Mouse (Mus musculus): Measurements from ENCODE around the gene Hmga1. TPM values are rescaled to one million over a fixed set of nuclear protein-coding genes. Genes with fewer than 3 reads are reported as not detected.

Gene Hmga1
- polyA plus RNA-seq, 1 experiment from 2014 or later = 193 TPM

DNA sequence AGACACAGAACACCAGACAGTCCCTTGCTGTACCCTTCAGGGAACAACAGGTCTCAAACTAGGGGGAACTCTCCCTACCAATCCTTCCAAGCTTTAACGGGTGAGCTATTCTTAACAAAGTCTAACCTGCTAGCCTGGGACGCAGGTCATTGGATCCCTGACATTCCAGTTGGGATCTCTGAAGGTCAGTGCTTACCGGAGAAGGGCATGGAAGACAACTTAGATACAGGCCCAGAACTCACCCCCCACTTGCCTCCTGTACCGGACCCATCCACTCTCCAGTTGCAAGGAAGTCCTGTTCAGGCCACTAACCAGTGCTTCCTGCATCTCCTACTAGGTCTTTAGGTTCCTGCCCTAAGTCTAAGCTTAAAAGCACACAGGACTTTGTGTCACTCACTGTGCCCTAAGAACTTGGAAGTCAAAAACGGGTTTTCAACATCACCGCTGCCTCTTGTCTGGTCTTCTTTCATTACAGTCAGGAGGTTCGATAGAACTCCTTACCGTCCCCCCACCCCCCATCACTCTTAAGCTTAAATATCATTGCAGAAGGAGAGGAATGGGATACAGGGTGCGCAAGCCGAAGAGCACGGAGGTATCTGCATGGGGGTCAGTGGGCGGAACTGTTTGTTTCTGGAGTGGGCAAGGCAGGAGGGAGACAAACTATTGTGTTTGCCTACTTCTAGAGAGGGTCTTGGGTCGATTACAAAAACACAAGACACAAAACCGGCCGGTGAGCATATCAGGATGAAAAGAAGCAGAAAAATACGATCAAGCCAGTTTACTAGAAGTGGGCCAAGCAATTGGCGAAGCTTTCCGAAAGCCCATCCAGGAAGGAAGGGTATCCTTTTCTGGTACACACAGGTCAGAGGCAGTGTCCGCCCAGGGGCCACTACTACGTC is 2.0 kb upstream of the Hmga1 start:
- Histone ChIP-seq H3K36me3 (no peaks in the 10 kb centered on the region), H3K9me3 (no peaks in the 10 kb centered on the region), H3K9ac (no peak overlapping the region), H3K27ac (peak overlapping the region; percentile 93), H3K4me1 (peaks cover 33% of the 10 kb centered on the region), H3K4me3 (replicated peaks) (peak overlapping the region; percentile 74), H3K4me2 (peak overlapping the region; percentile 88), H3K27me3 (replicated peaks) (no peaks in the 10 kb centered on the region)
- WGBS = 44% methylated on average over 20 of the region's 20 CpGs
- no peak for ATAC-seq (ENCODE audit: insufficient read depth, low FRiP score, low read depth)

DNA sequence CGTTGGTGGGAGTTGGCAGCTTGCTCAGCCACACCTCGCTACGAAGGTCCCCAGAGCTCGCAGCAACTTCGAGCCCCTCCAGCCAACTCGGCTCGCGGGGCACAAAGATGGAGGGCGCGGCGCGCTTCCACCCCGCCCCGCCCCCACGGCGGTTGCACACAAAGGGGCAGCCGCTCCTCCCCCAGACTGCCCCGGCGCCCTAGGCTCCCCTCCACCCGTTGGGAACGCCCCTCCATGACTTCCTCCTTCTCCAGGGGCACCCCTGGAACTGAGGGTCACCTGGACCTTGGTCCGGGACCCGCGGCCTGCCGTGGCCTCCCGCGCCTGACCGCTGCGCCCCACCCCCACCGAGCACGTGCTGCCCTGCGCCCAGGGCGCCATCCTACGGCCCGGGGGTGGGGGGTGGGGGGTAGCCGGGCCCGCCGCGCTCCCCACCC is 1.2 kb upstream of the Hmga1 start:
- WGBS = 3% methylated on average over 36 of the region's 39 CpGs
- peak overlapping the region; percentile 88 for H3K4me2 ChIP-seq

DNA sequence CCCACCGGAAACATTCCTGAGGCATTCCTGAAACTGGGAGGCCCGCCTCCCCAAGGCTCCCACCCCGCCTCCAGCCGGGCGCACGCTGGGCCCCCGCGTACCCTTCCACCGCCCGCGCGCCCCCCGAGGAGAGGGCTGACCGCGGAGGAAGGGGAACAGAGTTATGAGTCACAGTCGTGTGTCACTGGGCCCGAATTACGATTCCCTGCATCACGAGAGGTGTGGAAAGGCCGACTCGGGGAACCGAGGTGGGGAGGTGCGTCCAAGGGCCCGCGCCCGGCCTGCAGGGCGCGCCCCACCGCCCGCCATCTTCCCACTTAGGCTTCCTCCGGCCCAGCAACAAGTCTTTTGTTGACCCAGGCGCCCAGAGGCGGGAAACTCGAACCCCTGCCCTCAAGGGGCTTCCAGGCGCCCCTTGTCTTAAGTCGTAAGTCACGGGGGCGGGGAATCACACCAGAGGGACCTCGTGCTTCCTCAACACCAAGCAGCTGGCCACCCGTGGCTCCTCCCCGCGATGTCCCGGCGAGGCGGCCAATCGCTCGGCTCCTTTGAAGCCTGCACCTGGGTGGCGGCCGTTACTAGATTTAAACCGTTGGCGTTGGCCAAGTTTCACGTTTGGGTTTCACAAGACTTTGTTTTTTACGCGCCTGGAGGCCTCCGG is 655 bp upstream of the Hmga1 start:
- no peaks in the 10 kb centered on the region for H3K27me3 ChIP-seq (replicated peaks)
- H3K27ac ChIP-seq = peak overlapping the region; percentile 93
- peak; percentile 49 for ATAC-seq (ENCODE audit: insufficient read depth, low FRiP score, low read depth)
- no peaks in the 10 kb centered on the region for H3K36me3 ChIP-seq
- H3K4me1 ChIP-seq = peaks cover 33% of the 10 kb centered on the region
- H3K4me2 ChIP-seq = peak overlapping the region; percentile 88
- H3K9ac ChIP-seq = peak overlapping the region; percentile 33
- under 1% methylated on average over 54 of the region's 55 CpGs for WGBS
- H3K4me3 ChIP-seq (replicated peaks) = peak overlapping the region; percentile 74
- H3K9me3 ChIP-seq = no peaks in the 10 kb centered on the region

More for the DNA sequence above, 1.2 kb upstream of the Hmga1 start:
- Histone ChIP-seq H3K27me3 (replicated peaks) (no peaks in the 10 kb centered on the region), H3K4me3 (replicated peaks) (peak overlapping the region; percentile 74), H3K36me3 (no peaks in the 10 kb centered on the region), H3K4me1 (peaks cover 33% of the 10 kb centered on the region), H3K9ac (peak overlapping the region; percentile 25), H3K27ac (peak overlapping the region; percentile 93), H3K9me3 (no peaks in the 10 kb centered on the region)
- ATAC-seq (ENCODE audit: insufficient read depth, low FRiP score, low read depth) = peak; percentile 63

DNA sequence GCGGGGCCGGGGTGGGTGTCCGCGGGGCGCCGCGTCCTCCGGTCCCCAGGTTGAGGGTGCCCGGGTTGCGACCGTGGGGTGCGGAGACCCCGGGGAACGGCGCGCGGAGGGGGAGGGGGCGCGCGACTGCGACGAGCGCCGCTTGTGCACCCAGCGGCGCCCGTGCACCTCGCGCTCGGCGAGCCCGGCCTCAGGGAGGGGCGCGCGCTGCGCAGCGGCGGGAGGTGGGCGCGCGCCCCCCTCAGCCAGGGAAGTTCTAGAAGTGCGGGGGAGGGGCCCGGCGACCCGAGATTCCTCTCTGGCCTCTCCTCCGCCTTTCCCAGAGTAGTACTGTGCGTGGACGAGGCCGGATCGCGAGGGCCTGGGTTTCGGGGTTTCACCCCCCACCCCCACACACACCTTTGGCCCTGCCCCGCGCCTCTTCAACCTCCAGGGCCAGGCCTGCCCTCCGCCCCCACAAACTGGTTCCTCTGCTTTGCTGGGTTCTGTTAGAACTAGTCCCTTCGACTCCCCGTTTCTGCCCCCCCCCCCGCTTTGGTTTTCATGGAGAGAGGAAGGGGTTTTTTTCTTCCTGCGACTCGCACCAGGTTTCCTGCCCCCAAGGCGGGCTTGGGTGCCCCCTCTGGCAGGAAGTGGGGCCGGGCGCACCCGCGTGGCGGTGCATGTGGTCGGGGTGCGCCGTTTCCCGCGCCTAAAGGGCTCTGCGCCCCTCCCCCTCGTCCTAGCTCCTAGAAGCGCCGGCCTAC is 1.1 kb downstream of the Hmga1 start:
- Histone ChIP-seq H3K9me3 (no peaks in the 10 kb centered on the region), H3K4me2 (peak overlapping the region; percentile 88), H3K4me1 (peaks cover 38% of the 10 kb centered on the region), H3K4me3 (replicated peaks) (peak overlapping the region; percentile 74), H3K27me3 (replicated peaks) (no peaks in the 10 kb centered on the region), H3K27ac (peak overlapping the region; percentile 93), H3K36me3 (no peaks in the 10 kb centered on the region), H3K9ac (peak overlapping the region; percentile 62)
- under 1% methylated on average over 64 of the region's 75 CpGs for WGBS
- no peak for ATAC-seq (ENCODE audit: insufficient read depth, low FRiP score, low read depth)

DNA sequence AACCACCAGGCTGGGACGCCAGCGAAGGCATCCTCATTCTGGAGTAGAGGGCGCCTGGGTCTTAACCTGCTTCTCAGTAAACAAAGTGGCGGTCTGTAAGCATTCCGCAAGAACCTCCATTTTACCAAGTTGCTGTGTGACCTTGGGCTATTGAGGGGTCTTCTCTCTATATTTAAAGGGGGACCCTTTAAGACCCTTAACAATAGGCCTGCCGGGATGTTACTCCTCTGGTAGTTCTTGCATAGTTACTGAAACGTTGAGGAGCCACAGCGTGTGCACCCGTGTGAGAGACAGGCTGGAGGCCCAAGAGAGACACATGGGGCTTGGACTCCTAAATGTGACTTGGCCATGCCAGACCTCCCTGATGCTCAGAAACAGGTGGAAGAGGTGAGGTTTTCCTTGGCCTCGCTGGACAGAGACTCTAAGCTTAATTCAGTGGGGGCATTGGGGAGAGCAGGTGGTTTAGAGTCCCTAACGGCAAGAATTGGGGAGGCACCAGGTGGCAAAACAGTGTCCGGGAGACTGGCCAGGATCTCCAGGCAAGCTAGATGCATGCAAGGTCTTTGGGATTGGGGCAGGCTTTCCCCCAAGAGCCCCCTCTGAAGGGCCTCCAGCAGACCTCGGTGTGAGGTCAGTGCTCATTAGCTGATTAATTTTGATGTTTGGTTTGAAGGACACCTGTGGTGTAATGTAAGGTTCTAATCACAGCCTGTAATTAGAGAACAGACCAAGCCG is 1.8 kb downstream of the Hmga1 start:
- Histone ChIP-seq H3K4me1 (peaks cover 38% of the 10 kb centered on the region), H3K27me3 (replicated peaks) (no peaks in the 10 kb centered on the region), H3K36me3 (no peaks in the 10 kb centered on the region), H3K4me3 (replicated peaks) (peak overlapping the region; percentile 74), H3K9me3 (no peaks in the 10 kb centered on the region), H3K4me2 (peak overlapping the region; percentile 88), H3K9ac (0 out of 2 replicates have a peak overlapping the region, but pooled peaks have one; percentile 62), H3K27ac (peak overlapping the region; percentile 93)
- WGBS = 9% methylated on average over 14 of the region's 14 CpGs
- no peak for ATAC-seq (ENCODE audit: insufficient read depth, low FRiP score, low read depth)

DNA sequence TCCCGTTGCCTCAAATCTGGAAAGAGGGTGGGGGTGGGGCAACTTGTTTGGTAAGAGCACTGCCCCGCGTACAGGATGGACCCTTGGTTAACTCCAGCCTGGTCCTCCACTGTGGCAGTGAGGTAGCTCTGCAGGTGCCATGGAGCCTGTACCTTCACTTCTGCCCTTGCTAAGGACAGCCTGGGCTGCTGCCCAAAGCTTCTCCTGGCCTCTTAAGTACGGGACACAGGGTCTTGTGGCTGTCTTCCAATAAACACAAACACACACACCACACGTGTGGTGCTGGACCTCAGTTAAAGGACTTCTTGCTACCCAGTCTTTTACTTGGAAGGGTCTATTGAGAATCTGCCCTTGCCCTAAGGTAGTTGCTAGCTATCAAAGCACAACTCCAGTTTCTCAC is 2.5 kb downstream of the Hmga1 start:
- peaks cover 38% of the 10 kb centered on the region for H3K4me1 ChIP-seq
- peak overlapping the region; percentile 74; the same call in 1 of the 2 replicates for H3K4me3 ChIP-seq (replicated peaks)
- no peaks in the 10 kb centered on the region for H3K36me3 ChIP-seq
- 20% methylated on average over 5 of the region's 5 CpGs for WGBS
- no peak for ATAC-seq (ENCODE audit: insufficient read depth, low FRiP score, low read depth)
- H3K9ac ChIP-seq = no peak overlapping the region
- no peaks in the 10 kb centered on the region for H3K9me3 ChIP-seq
- peak overlapping the region; percentile 88 for H3K4me2 ChIP-seq
- H3K27me3 ChIP-seq (replicated peaks) = no peaks in the 10 kb centered on the region
- no peak overlapping the region for H3K27ac ChIP-seq

DNA sequence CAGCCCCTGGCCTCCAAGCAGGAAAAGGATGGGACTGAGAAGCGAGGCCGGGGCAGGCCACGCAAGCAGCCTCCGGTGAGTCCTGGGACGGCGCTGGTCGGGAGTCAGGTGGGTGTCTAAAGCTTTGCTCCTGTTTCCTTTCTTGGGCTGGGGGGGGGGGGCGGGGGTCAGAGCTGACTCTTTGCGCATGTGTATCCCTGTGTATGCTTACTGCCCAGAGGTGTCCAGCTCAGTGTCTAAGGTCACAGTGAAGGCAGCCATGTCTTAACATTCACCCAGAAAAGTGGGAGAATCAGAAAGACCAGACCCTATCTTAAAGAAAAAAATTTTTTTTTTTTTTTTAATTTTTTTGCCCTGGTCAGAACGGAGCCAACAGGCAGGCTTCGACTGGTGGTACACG is 3.3 kb downstream of the Hmga1 start:
- no peak overlapping the region for H3K9ac ChIP-seq
- 58% methylated on average over 12 of the region's 12 CpGs for WGBS
- H3K36me3 ChIP-seq = no peaks in the 10 kb centered on the region
- 0 out of 2 replicates have a peak overlapping the region, but pooled peaks have one; percentile 74 for H3K4me3 ChIP-seq (replicated peaks)
- H3K27me3 ChIP-seq (replicated peaks) = no peaks in the 10 kb centered on the region
- H3K9me3 ChIP-seq = no peaks in the 10 kb centered on the region
- no peak for ATAC-seq (ENCODE audit: insufficient read depth, low FRiP score, low read depth)
- H3K27ac ChIP-seq = no peak overlapping the region
- H3K4me2 ChIP-seq = peak overlapping the region; percentile 88
- H3K4me1 ChIP-seq = peaks cover 39% of the 10 kb centered on the region

DNA sequence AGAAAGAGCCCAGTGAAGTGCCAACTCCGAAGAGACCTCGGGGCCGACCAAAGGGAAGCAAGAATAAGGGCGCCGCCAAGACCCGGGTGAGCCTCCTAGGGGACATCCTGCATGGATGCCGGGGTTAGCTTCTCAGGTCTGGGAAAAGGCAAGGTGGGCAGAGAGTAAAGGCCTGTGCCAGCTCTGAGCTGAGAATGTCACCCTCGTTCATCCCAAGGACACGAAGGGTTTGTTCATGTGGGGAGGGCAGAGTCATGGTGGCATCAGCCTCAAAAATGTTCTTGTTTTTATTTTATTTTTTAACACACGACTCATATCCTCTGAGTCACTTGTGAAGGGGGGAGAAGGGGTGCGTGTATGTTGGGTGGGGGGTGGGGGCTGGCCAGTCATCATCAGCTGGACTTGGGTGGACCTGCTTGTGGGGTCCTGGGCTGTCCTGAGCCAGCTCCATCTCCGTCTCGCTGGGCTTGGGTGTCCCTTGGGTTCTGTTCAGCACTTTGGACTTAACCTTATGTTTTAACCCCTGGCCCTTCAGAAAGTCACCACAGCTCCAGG is 4.7 kb downstream of the Hmga1 start:
- Histone ChIP-seq H3K36me3 (no peaks in the 10 kb centered on the region), H3K27me3 (replicated peaks) (no peaks in the 10 kb centered on the region), H3K9me3 (no peaks in the 10 kb centered on the region), H3K4me2 (no peak overlapping the region), H3K9ac (no peak overlapping the region), H3K27ac (no peak overlapping the region), H3K4me1 (peaks cover 34% of the 10 kb centered on the region), H3K4me3 (replicated peaks) (no peak overlapping the region)
- ATAC-seq (ENCODE audit: insufficient read depth, low FRiP score, low read depth) = no peak
- 84% methylated on average over 13 of the region's 13 CpGs for WGBS

DNA sequence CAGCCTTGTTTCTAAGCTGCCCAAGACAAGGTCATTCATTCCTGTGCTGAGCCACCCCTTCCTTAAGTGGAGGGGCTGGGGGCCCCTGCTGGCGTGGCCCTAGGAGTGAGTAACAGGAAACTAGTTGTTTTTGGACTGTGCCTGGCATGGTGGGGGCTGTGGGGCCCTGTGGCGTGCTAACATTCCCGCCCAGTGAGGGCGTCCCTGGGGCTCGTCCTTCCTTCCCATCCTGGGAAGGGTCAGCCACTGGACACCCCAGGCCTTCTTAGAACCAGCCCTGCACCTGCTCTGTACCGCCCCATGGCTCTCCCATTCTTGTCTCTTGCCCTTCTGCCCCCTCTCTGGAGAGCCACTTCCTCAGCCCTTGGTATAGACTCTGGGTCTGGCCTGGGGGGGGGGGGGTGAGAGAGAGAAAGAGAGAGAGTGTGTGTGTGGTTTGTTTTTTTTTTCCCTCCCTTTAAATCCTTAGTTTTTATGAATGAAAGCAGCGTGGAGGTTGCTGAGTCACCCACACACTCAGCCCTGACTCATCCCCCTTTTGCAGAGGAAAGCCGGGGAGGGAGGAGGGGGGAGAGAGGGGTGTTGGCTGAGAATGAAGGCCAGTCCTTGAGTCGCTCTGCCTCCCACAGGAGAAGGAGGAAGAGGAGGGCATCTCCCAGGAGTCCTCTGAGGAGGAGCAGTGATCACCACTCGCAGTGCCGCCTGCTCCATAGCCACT is 5.7 kb downstream of the Hmga1 start:
- no peaks in the 10 kb centered on the region for H3K27me3 ChIP-seq (replicated peaks)
- no peak overlapping the region for H3K4me3 ChIP-seq (replicated peaks)
- 59% methylated on average over 10 of the region's 11 CpGs for WGBS
- peaks cover 33% of the 10 kb centered on the region for H3K4me1 ChIP-seq
- no peak overlapping the region for H3K27ac ChIP-seq
- H3K4me2 ChIP-seq = no peak overlapping the region
- no peaks in the 10 kb centered on the region for H3K36me3 ChIP-seq
- H3K9ac ChIP-seq = no peak overlapping the region
- no peaks in the 10 kb centered on the region for H3K9me3 ChIP-seq
- ATAC-seq (ENCODE audit: insufficient read depth, low FRiP score, low read depth) = no peak

DNA sequence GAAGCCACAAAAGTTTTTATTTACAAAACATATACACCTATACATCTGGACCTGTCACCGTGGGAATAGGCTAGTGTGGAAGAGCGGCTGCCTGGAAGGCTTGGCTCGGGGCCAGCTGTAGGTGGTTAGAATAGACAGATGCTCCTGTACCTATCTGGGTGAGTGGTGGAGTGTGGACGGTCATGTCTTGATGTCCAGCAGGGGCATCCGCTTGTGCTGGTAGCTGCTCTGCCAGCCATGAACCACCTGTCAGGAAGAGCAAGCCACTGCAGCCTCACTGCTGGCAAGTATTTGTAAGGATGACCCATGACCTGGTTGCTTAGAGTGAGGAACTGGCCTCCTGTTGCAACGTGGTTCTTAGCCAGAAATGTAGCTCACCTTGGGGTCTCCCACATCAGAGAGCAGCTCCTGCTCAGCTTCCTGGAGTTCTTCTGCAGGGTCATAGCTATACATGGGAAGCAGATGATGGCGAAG is 7.5 kb downstream of the Hmga1 start:
- peaks cover 23% of the 10 kb centered on the region for H3K4me1 ChIP-seq
- WGBS = 48% methylated on average over 7 of the region's 7 CpGs
- H3K4me2 ChIP-seq = no peak overlapping the region

More for the DNA sequence above, 7.5 kb downstream of the Hmga1 start:
- H3K4me3 ChIP-seq (replicated peaks) = no peak overlapping the region
- H3K9ac ChIP-seq = no peak overlapping the region
- no peak overlapping the region for H3K27ac ChIP-seq
- no peak for ATAC-seq (ENCODE audit: insufficient read depth, low FRiP score, low read depth)
- no peaks in the 10 kb centered on the region for H3K9me3 ChIP-seq
- no peaks in the 10 kb centered on the region for H3K36me3 ChIP-seq
- no peaks in the 10 kb centered on the region for H3K27me3 ChIP-seq (replicated peaks)
